Mouse (Mus musculus): ENCODE results near the gene Eml1. TPM values are rescaled to one million over a fixed set of nuclear protein-coding genes. Genes with fewer than 3 reads are reported as not detected.

Eml1 gene
- 1.0 and 2.8 TPM in 2 replicates for total RNA-seq (2023)

GRCm38 (mm10) chr12:108370596-108371428 lies at the start of gene Eml1:
TSS of gene Eml1 (plus strand) at chr12:108370957.

GRCm38 (mm10) chr12:108333895-108334445 lies 36.8 kb upstream of the Eml1 start, which contains the start of gene Cyp46a1:
TSS of gene Cyp46a1 (plus strand) at chr12:108334381.

GRCm38 (mm10) chr12:108554120-108554841 lies 183.5 kb downstream of the Eml1 start, which contains the start of gene Evl:
TSS of gene Evl (plus strand) at chr12:108554720.

Other genes with a start within 250 kb of the Eml1 start
- gene Setd3, start 191.6 kb upstream of the Eml1 start, total RNA-seq (2023): 45.0 and 59.9 TPM in 2 replicates
- 93.4 and 119 TPM in 2 replicates for gene Ccnk, start 191.4 kb upstream of the Eml1 start, total RNA-seq (2023)
- gene Ccdc85c, start 95.5 kb upstream of the Eml1 start, total RNA-seq (2023): 0.16 and 0.18 TPM in 2 replicates
- not detected in 2 replicates for gene Hhipl1, start 64.7 kb upstream of the Eml1 start, total RNA-seq (2023)
- gene Cyp46a1, start 36.6 kb upstream of the Eml1 start, total RNA-seq (2023): not detected in 2 replicates
- 27.1 and 30.6 TPM in 2 replicates for gene Evl, start 183.8 kb downstream of the Eml1 start, total RNA-seq (2023)